Mouse (Mus musculus) embryonic stem cell, embryonic (primary cell): Measurements from ENCODE around the gene Morf4l2.
"Not testable (repeated sequence)": the region's sequence is repeated elsewhere in the genome, so short reads cannot be mapped to it uniquely, and the experiment has no call there.

Experiments
- CTCF ChIA-PET, 4 experiments: fragments of 300-600 bp in 2 of 4; fragments of 350-600 bp in 2 of 4; sonication (Branson Sonifier 250); formaldehyde crosslinking; loops; one replicate each; lab custom pipeline; 2022; ENCODE audit warnings: inconsistent platforms in 2 of 4; lab: Charles Lee
- POLR2A ChIA-PET, 4 experiments: fragments of 300-600 bp in 2 of 4; fragments of 350-600 bp in 2 of 4; sonication (Branson Sonifier 250); formaldehyde crosslinking; loops; one replicate each; lab custom pipeline; 2022; ENCODE audit warnings: antibody characterized with exemption in 4 of 4, inconsistent platforms in 1 of 4; lab: Charles Lee

Gene Morf4l2

DNA sequence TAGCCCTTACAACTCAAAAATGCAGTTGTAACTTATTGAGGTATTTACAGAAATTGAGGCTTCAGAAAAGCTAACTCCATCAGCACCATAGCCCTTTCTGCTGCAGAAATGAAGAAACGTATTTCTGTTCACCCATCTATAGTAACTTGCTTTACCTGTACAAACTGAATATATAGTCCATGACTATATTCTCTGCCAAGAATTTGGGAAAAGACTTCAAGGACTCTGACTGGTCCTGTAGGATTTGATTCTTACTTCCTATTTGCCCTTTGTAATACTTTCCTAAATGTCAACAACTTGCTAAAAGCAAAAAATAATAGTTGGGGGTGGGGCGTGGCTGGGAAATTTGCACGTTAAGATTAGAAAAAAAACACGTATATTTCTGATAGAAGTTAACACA lies 11.5 kb downstream of the Morf4l2 start:
- ChIA-PET POLR2A (interaction anchor here in 1 of 4 experiments (3.6 kb wide), 1 partner anchor 8 kb away, joined by 18 read pairs; no protein-coding TSS in a partner anchor), CTCF (no interaction called here)

DNA sequence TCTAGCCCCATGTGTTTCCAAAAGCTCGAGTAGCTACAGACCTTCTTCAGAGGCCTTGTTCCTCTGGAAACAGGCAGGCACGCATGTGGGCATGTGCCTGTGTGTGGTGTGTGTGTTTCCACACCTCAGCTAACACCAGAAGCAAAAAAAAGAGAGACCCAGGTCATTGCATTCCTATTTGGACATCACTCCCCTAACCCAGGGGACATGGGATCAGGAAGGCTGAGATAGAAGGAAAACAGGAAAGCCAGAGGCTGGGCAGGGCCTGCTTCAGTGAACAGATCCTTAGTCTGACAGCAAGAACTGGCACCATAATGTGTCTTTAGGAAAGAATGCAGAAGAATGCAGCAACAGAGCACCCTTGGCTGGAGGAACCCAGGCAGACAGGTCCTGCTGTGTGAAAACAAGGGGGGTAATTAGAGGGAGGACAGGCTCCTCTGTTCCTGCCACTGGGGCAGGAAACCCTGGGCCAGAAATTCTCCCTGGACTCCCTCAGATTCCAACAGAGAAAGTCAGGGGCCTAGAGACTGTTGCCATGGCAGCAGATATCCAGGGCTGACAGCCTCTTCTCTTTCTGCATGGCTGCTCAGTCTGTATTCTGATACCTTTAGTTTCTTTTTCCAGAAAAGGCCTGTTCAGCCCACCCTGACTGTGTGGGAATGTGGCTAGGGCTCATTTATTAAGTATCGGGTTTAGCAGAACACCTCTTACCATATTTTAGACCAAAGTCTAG lies 28.6 kb downstream of the Morf4l2 start:
- POLR2A ChIA-PET, CTCF ChIA-PET: not testable (repeated sequence)

DNA sequence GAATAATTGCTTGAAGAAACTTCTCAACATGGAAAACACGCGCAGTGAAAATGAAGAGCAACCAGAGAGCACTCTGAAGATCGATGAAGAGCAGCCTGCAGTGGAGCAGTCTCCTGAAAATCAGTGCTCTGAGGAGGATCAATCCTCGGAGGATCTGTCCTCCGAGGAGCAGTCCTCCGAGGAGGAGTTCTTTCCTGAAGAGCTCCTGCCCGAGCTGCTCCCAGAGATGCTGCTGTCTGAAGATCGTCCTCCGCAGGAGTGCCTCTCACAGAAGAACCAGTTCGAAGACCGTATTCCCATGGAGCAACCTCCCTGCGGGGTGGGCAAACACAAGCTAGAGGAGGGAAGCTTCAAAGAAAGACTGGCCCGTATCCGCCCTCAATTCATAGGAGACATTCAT lies 34.7 kb downstream of the Morf4l2 start:
- ChIA-PET POLR2A (interaction anchor here (0.5 to 1.6 kb wide), 7 partner anchors 12 to 438 kb away, joined by 3 to 8 read pairs (median 3); no protein-coding TSS in a partner anchor), CTCF (interaction anchor here in 1 of 4 experiments (1.2 kb wide), 1 partner anchor 311 kb away, joined by 3 read pairs; no protein-coding TSS in a partner anchor)

DNA sequence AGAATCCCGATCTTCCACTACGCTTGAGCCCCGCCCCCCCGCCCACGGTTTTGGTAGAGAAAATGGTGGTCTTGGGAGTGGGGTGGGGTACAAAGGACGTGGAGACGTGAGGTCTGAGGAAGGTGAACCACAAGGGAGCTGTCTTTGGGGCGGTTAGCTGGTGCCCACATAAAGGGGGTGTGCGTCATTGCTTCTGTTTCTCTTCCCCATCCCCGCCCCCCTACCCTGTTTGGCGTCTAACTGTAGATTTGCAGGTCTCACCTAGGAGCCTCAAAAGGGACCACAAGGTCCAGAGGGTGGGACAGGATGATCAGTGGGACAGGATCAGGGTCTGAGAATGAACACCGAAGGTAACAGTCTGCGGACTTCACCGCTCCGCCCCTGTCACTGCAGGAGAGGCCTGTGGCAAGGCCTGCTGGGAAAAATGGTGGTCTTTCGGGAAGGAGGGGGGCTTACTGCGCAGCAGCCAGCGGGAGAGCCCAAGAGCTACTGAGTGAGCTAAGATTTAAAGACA lies 35.3 kb downstream of the Morf4l2 start:
- ChIA-PET CTCF (interaction anchor here in 1 of 4 experiments (1.2 kb wide), 1 partner anchor 311 kb away, joined by 3 read pairs; no protein-coding TSS in a partner anchor), POLR2A (interaction anchor here (0.6 to 1.6 kb wide), 9 partner anchors 9 to 437 kb away, joined by 3 to 8 read pairs (median 3); no protein-coding TSS in a partner anchor)

DNA sequence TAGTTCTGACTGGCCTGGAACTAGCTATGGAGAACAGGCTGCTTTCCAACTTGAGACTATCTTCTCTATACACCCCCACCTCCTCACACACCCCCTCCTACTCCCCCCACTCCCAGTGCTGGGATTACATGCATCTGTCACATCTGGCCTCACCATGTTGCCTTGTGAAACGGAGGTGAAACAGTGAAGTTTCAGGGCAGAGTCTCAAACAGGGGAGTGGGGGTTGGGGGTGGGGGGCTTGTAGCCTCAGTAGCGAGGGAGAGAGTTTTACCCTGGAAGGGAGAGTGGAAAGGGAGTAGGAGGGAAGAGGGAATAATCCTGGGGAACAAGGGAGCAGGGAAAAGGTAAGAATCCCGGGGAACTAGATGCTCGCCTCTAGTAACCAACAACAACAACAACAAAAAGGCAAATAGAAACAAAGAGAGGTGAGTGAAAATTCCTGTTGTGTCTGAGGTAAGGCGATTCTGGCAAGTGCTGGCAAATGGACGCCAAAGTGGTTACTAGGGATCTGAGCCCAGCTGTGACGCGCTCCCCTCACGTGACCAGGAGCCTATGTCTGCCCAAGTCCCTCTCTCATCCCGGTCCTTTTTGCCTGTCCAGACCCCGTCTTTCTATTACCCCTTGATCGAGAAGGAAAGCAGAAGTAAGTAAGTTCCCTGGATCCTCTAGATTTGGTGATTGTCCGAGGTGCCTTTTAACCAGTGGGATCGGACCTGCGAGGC lies 35.9 kb downstream of the Morf4l2 start, which contains the start of gene Tceal1:
Tceal1 (plus strand) TSS at position 537 of the 722 bp plus-strand sequence.
- ChIA-PET POLR2A (interaction anchor here in 2 of 4 experiments (0.9 to 1.6 kb wide), 5 partner anchors 9 to 82 kb away, joined by 3 to 8 read pairs (median 3); no protein-coding TSS in a partner anchor), CTCF (no interaction called here)

DNA sequence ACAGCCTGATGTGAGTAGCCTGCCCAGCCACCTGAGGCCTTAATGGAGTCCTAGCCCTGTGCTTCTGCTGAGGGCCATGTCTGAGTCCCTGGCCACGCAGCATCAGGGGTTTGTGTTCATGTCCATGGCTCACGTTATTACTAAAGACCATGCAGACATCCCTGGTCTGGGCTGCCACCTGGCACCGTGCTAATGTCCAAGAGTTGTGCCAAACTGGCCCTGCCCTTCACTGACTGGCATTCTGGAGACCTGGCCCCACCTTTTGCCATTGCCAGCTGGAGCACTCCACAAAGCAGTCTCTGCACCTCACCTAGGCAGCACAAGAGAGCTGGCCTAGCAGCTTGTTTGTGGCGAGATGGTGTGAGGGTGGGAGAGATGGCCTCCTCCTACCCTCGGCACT lies 50.3 kb downstream of the Morf4l2 start:
- CTCF ChIA-PET: interaction anchor here in 1 of 4 experiments (0.6 kb wide), 1 partner anchor 10 kb away, joined by 8 read pairs; no protein-coding TSS in a partner anchor
- POLR2A ChIA-PET: interaction anchor here in 1 of 4 experiments (0.6 kb wide), 1 partner anchor 66 kb away, joined by 3 read pairs; no protein-coding TSS in a partner anchor

DNA sequence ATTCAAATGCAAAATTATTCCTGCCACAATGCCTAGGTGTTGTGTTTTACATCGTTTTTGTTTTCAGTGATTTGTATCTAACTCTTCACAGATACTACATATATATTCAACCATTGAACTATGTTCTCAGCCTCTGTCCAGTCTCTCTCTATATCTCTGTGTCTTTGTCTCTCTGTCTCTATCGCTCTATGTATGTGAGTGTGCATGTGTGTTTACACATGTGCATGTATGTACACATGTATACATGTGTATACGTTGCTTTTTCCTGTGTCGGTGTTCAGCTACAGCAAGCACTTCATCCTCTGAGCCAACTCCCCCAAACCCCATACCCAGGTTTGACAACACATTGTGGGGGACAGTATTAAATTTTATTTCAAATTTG lies 51.2 kb downstream of the Morf4l2 start:
- POLR2A ChIA-PET: no interaction called here
- CTCF ChIA-PET: no interaction called here

DNA sequence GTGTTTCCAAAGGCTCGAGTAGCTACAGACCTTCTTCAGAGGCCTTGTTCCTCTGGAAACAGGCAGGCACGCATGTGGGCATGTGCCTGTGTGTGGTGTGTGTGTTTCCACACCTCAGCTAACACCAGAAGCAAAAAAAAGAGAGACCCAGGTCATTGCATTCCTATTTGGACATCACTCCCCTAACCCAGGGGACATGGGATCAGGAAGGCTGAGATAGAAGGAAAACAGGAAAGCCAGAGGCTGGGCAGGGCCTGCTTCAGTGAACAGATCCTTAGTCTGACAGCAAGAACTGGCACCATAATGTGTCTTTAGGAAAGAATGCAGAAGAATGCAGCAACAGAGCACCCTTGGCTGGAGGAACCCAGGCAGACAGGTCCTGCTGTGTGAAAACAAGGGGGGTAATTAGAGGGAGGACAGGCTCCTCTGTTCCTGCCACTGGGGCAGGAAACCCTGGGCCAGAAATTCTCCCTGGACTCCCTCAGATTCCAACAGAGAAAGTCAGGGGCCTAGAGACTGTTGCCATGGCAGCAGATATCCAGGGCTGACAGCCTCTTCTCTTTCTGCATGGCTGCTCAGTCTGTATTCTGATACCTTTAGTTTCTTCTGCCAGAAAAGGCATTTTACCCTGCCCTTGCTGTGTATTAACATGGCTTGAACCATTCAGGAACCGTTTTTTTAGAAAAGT lies 51.7 kb downstream of the Morf4l2 start:
- POLR2A ChIA-PET, CTCF ChIA-PET: not testable (repeated sequence)
